Mouse (Mus musculus) lung, embryonic 14.5 days (tissue): ENCODE measurements around the gene Scaf1. TPM values are rescaled to one million over a fixed set of nuclear protein-coding genes. Genes with fewer than 3 reads are reported as not detected.

Experiments used
- ATAC-seq: fragments of 200-750 bp; cut with Nextera tagmentation; 2 replicates; pipeline ENCODE4 v1.8.0; 2017; ENCODE audit warnings: mild to moderate bottlenecking, moderate TSS enrichment, moderate library complexity; ENCODE audit not compliant: insufficient read depth
- DNase-seq: peaks from one replicate; pipeline ENCODE4 v3.0.0-alpha.2; 2015
- H3K27ac ChIP-seq: fragments of 300-500 bp; sonication (generic); 2 replicates; pipeline ENCODE4 v1.5.1; 2014; ENCODE audit warnings: low read depth, mild to moderate bottlenecking, moderate library complexity
- H3K27me3 ChIP-seq: fragments of 300-500 bp; sonication (generic); 2 replicates; pipeline ENCODE4 v1.6.1; 2014; ENCODE audit warnings: low read length, control low read depth; ENCODE audit not compliant: insufficient read depth
- H3K36me3 ChIP-seq: fragments of 300-500 bp; sonication (generic); 2 replicates; pipeline ENCODE4 v1.6.1; 2014; ENCODE audit warnings: control low read depth; ENCODE audit not compliant: insufficient read depth
- H3K4me1 ChIP-seq: fragments of 300-500 bp; sonication (generic); 2 replicates; pipeline ENCODE4 v1.6.1; 2014; ENCODE audit warnings: antibody characterized with exemption, control low read depth; ENCODE audit not compliant: insufficient read depth
- H3K4me2 ChIP-seq: fragments of 300-500 bp; sonication (generic); 2 replicates; pipeline ENCODE4 v1.6.1; 2014; ENCODE audit warnings: mild to moderate bottlenecking
- H3K4me3 ChIP-seq: fragments of 300-500 bp; sonication (generic); 2 replicates; pipeline ENCODE4 v1.5.1; 2014; ENCODE audit warnings: low read depth, low read length
- H3K9ac ChIP-seq: fragments of 300-500 bp; sonication (generic); 2 replicates; pipeline ENCODE4 v1.6.1; 2014
- H3K9me3 ChIP-seq: fragments of 300-500 bp; sonication (generic); 2 replicates; pipeline ENCODE4 v1.6.1; 2016; ENCODE audit warnings: low read depth, low read length, control low read depth
- CTCF ChIP-seq: IDR thresholded peaks from 2 replicates; pipeline ENCODE4 v1.5.1; 2016; ENCODE audit warnings: antibody characterized with exemption, low read depth
- WGBS: fragments of 180-500 bp; shearing (Covaris S2); extraction: QIAGEN DNeasy Blood & Tissue Kit; methylation state at CpG from one replicate; pipeline ENCODE4 v1.1.7; 2014; 5-methylcytosine and 5-hydroxymethylcytosine counted together
- polyA plus RNA-seq: library from polyadenylated mRNA; unstranded; fragments of >200 nt; fragmentation: Nextera tagmentation; extraction: Ambion mirVana; gene quantifications from 2 replicates; pipeline ENCODE4 v1.2.1, GENCODE M21; 2014

Scaf1 gene
- polyA plus RNA-seq, 1 experiment from 2014 or later, result 53.6 TPM

DNA sequence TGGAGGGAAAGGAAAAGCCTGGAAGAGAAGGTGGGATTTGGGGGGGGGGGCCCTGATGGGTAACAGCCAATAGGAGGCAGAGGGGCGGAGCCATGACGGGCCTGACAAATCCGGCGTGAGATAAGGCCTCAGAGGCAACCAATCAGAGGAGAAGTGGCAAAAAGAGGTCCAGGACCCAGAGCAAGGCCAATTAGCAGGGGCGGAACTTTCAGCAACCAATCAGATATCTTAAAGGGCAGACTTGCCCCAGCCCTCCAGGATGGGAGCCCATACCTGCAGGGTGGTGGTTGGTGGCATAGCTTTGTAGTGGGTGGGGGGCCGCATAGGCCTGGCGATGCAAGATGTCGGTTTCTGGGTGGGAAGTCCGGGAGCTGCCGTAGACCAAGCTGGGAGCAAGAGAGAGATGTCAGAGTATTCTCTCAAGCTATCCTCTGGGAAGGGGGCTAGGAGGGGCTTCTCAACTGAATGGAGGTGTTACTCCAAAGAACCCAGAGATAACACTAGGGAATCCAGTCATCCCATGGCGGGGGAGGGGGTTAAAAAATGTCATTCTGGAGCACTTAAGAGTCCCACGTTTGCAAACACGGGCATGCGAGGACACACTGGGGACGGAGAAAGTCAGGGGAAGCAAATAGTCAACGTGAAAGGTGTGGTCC, 34.9 kb upstream of the Scaf1 start:
- H3K4me2 ChIP-seq, result peak overlapping the region; percentile 88
- WGBS, result 5% methylated on average over 16 of the region's 16 CpGs
- H3K9me3 ChIP-seq, result no peaks in the 10 kb centered on the region
- peak; percentile 92 for DNase-seq
- peak overlapping the region; percentile 90 for H3K4me3 ChIP-seq
- no peaks in the 10 kb centered on the region for H3K27me3 ChIP-seq
- peak overlapping the region; percentile 88 for H3K9ac ChIP-seq
- H3K4me1 ChIP-seq, result 0 out of 2 replicates have a peak, but pooled peaks cover 3% of the 10 kb centered on the region
- H3K27ac ChIP-seq, result peak overlapping the region; percentile 99; the same call in 1 of the 2 replicates
- ATAC-seq, result peak; percentile 25
- TF ChIP-seq CTCF, result no peak
- H3K36me3 ChIP-seq, result peaks cover 46% of the 10 kb centered on the region

DNA sequence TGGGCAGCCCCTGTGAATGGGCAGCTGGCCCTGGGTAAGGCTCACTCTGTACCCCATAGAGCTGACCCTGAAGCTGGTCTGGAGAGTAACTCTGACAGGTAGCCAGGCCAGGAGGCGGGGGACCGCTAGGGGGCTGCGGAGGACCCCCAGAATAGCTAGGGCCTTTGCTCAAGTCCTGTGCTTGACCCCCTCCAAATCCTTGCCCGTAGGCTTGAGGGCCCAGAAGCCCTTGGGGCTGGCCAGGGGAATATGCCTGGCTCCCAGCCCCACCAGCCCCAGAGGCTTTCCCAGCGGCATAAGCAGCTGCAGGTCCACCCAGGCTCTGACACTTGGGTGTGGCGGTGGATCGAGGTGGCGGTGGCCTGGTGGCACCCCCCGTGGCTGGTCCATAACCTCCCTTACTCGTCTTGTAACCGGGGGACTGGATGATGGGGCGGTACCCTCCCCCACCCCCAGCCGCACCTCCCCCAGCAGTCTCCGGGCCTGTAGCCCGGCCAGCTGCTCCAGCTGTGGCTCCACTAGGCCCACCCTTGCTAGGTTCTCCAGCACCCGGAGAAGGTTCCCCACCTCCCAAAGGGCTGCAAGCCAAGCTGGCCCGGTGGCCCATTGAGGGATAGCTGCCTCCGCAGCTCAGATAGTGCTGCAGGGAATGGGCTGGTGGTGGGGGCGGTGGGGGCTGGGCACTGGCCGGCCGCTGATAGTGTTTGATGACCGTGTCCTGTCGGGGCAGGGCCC, 32.9 kb upstream of the Scaf1 start:
- no peak overlapping the region for H3K27ac ChIP-seq
- H3K9me3 ChIP-seq, result no peaks in the 10 kb centered on the region
- H3K9ac ChIP-seq, result no peak overlapping the region
- H3K4me3 ChIP-seq, result no peak overlapping the region
- H3K4me1 ChIP-seq, result 0 out of 2 replicates have a peak, but pooled peaks cover 3% of the 10 kb centered on the region
- no peak overlapping the region for H3K4me2 ChIP-seq
- whole genome bisulfite sequencing, result 88% methylated on average over 23 of the region's 23 CpGs
- no peak for TF ChIP-seq CTCF
- H3K36me3 ChIP-seq, result peaks cover 66% of the 10 kb centered on the region
- DNase-seq (no peak), ATAC-seq (no peak)
- H3K27me3 ChIP-seq, result no peaks in the 10 kb centered on the region

DNA sequence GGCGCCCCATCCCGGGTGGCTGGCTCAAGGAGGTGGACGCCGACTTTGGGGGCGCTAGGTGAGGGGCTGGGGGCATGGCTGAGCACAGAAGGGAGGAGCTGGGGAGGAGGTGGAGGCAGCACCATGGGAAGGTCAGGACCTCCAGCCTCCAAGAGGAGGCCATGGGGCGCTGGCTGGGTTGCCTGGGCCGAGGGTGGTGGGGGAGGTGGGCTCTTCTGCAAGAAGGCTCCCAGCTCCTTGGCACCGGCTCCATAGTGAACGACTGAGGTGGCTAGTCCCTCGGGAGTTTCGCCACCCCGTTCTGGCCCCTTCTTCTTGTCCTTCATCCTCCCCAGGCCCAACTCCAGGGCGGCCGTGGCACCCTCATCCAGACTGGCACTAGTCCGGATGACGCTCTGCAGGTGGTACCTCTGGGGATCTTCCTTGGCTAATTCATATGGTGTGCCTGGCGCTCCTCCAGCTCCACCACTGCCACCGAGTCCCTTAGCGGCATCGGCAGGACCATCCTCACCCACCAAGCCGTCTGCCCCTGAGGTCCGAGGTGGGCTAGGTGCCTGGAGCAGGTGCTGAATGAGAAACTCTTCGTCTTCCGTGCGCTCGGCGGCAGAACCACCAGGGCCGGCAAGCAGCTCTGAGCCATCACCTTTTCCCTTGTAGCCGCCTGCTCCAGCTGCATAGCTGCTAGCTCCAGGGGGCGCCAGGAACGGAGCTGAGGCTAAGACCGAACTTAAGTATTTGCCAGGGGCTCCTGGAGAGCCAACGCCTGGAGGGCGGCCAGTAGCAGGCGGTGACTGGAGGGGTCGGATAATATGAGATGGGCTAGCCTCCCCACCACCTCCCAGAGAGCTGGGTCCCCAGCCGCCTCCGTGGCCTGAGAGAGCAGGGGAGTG, 32.1 kb upstream of the Scaf1 start:
- no peak overlapping the region for H3K27ac ChIP-seq
- 0 out of 2 replicates have a peak, but pooled peaks cover 3% of the 10 kb centered on the region for H3K4me1 ChIP-seq
- ATAC-seq (no peak), DNase-seq (no peak)
- TF ChIP-seq CTCF, result no peak
- no peak overlapping the region for H3K4me3 ChIP-seq
- WGBS, result 89% methylated on average over 38 of the region's 38 CpGs
- no peaks in the 10 kb centered on the region for H3K9me3 ChIP-seq
- H3K27me3 ChIP-seq, result no peaks in the 10 kb centered on the region
- H3K36me3 ChIP-seq, result peaks cover 74% of the 10 kb centered on the region
- H3K4me2 ChIP-seq, result no peak overlapping the region
- H3K9ac ChIP-seq, result no peak overlapping the region

DNA sequence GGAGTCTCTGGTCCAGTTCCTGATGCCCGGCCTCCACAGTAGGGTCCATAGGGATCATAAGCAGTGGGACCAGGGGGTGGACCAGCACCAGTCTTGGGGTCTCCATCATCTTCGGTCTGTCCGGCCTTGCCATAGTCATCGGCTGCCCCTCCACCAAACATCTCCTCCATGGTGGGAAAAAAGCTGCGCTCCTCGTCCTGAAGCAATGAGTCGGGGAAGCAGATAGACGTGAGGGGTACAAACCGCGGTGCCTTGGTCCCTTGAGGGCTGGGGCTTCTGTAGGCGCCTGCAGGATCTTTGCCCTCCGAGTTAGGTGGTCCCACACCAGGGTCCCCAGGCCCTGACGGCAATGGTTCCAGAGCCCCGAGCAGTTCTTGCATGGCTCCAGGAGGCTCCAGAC, 31.3 kb upstream of the Scaf1 start:
- TF ChIP-seq CTCF, result no peak
- Histone ChIP-seq H3K27ac (no peak overlapping the region), H3K36me3 (peaks cover 82% of the 10 kb centered on the region), H3K27me3 (no peaks in the 10 kb centered on the region), H3K9ac (no peak overlapping the region), H3K4me1 (0 out of 2 replicates have a peak, but pooled peaks cover 3% of the 10 kb centered on the region), H3K9me3 (no peaks in the 10 kb centered on the region), H3K4me2 (no peak overlapping the region), H3K4me3 (no peak overlapping the region)
- ATAC-seq, result no peak
- WGBS, result 94% methylated on average over 14 of the region's 14 CpGs
- no peak for DNase-seq

DNA sequence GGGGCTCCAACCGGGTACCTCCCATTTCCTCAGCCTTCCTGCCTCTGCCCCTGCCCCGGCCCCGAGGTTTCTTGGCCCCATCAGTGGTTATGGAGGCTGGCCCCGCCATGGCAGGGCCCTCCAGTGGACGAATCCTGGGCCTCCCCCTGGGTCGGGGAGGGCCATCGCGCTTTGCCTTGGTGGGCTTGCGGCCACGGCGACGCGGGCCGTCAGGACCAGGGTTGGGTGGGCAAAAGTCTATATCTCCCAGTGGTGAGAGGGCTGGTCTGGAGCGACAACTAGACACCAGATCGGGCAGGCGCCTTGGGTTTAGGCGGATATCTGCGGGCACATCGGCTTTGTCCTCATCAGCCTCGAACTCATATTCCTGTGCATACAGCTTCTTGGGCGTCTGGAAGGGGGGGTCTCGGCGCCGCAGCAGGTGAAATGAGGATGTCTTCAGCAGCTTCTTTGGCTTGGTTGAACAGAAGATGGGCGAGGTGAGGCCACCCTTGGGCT, 30.7 kb upstream of the Scaf1 start:
- H3K27me3 ChIP-seq, result no peaks in the 10 kb centered on the region
- peaks cover 88% of the 10 kb centered on the region for H3K36me3 ChIP-seq
- DNase-seq, result no peak
- no peak overlapping the region for H3K27ac ChIP-seq
- no peak overlapping the region for H3K4me3 ChIP-seq
- 94% methylated on average over 26 of the region's 26 CpGs for WGBS
- no peaks in the 10 kb centered on the region for H3K9me3 ChIP-seq
- 0 out of 2 replicates have a peak, but pooled peaks cover 3% of the 10 kb centered on the region for H3K4me1 ChIP-seq
- no peak overlapping the region for H3K9ac ChIP-seq
- no peak for ATAC-seq
- no peak overlapping the region for H3K4me2 ChIP-seq
- TF ChIP-seq CTCF, result no peak

DNA sequence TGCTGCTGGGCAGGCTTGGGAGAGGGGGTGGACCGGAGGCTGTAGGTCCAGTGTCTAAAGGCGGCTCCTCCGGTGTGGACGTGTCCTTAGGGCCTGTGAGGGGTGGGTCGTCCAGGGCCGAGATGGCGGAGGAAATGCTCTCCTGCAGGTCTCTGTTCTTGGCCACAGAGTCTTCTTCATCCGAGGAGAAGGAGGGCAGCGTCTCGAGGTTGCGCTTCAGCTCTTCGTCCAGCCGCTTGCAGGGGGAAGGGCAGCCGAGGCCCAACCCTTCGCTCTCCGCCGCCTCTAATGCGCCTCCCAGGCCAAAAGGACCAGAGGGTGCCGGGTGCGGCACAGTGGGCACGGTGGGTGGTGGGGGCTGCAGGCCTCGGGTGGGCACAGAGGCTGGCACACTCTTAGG, 29.6 kb upstream of the Scaf1 start:
- Histone ChIP-seq H3K27me3 (no peaks in the 10 kb centered on the region), H3K36me3 (peaks cover 99% of the 10 kb centered on the region), H3K9me3 (no peaks in the 10 kb centered on the region), H3K4me3 (no peak overlapping the region), H3K4me1 (no peaks in the 10 kb centered on the region), H3K4me2 (no peak overlapping the region), H3K27ac (no peak overlapping the region), H3K9ac (no peak overlapping the region)
- 92% methylated on average over 22 of the region's 22 CpGs for WGBS
- no peak for ATAC-seq
- TF ChIP-seq CTCF, result no peak
- no peak for DNase-seq
